Mouse (Mus musculus) midbrain, postnatal 0 days (tissue): Measurements from ENCODE around the gene Sel1l3. TPM values are rescaled to one million over a fixed set of nuclear protein-coding genes. Genes with fewer than 3 reads are reported as not detected.

Source experiments
- ATAC-seq: fragments of 200-750 bp; cut with Nextera tagmentation; 2 replicates; pipeline ENCODE4 v1.8.0; 2017; ENCODE audit warnings: moderate number of reproducible peaks, mild to moderate bottlenecking, moderate TSS enrichment, moderate library complexity; ENCODE audit not compliant: low FRiP score
- DNase-seq: peaks from one replicate; pipeline ENCODE4 v3.0.0-alpha.2; 2015; ENCODE audit warnings: low spot score
- H3K27ac ChIP-seq: fragments of 300-500 bp; sonication (generic); 2 replicates; pipeline ENCODE4 v1.5.1; 2014; ENCODE audit warnings: low read depth, mild to moderate bottlenecking, low read length, mixed read lengths
- H3K27me3 ChIP-seq: fragments of 300-500 bp; sonication (generic); 2 replicates; pipeline ENCODE4 v1.6.1; 2014; ENCODE audit warnings: low read length, control low read depth, mixed read lengths; ENCODE audit not compliant: insufficient read depth
- H3K36me3 ChIP-seq: fragments of 300-500 bp; sonication (generic); 2 replicates; pipeline ENCODE4 v1.6.1; 2014; ENCODE audit warnings: low read length, control low read depth, mixed read lengths; ENCODE audit not compliant: insufficient read depth
- H3K4me1 ChIP-seq: fragments of 300-500 bp; sonication (generic); 2 replicates; pipeline ENCODE4 v1.6.1; 2014; ENCODE audit warnings: mild to moderate bottlenecking, control low read depth, antibody characterized with exemption, low read length, mixed read lengths; ENCODE audit not compliant: insufficient read depth
- H3K4me2 ChIP-seq: fragments of 300-500 bp; sonication (generic); 2 replicates; pipeline ENCODE4 v1.6.1; 2014; ENCODE audit warnings: low read depth, mild to moderate bottlenecking, low read length, mixed read lengths; ENCODE audit not compliant: poor library complexity, severe bottlenecking
- H3K4me3 ChIP-seq: fragments of 300-500 bp; sonication (generic); 2 replicates; pipeline ENCODE4 v1.5.1; 2014; ENCODE audit warnings: low read depth, mild to moderate bottlenecking, low read length, moderate library complexity
- H3K9ac ChIP-seq: fragments of 300-500 bp; sonication (generic); replicated peaks from 2 replicates; pipeline ENCODE4 v1.6.1; 2014; ENCODE audit warnings: mild to moderate bottlenecking, low read length, moderate library complexity, mixed read lengths; ENCODE audit not compliant: poor library complexity, severe bottlenecking
- H3K9me3 ChIP-seq: fragments of 300-500 bp; sonication (generic); 2 replicates; pipeline ENCODE4 v1.6.1; 2016; ENCODE audit warnings: low read length, control low read depth
- CTCF ChIP-seq: IDR thresholded peaks from 2 replicates; pipeline ENCODE4 v1.5.1; 2016; ENCODE audit warnings: antibody characterized with exemption, mild to moderate bottlenecking
- WGBS: fragments of 180-500 bp; shearing (Covaris S2); extraction: QIAGEN DNeasy Blood & Tissue Kit; methylation state at CpG from one replicate; pipeline ENCODE4 v1.1.7; 2014; 5-methylcytosine and 5-hydroxymethylcytosine counted together
- polyA plus RNA-seq: library from polyadenylated mRNA; unstranded; fragments of >200 nt; fragmentation: Nextera tagmentation; extraction: Ambion mirVana; gene quantifications from 2 replicates; pipeline ENCODE4 v1.2.1, GENCODE M21; 2015
- total RNA-seq: library from RNA; depleted of rRNA; stranded (reverse); fragments of >200 nt; gene quantifications from 2 replicates; pipeline ENCODE4 v1.2.3, GENCODE M21; 2014

Sel1l3 gene
- total and polyA plus RNA-seq, 2 experiments from 2014 or later = 4.7 to 19.0 TPM

DNA sequence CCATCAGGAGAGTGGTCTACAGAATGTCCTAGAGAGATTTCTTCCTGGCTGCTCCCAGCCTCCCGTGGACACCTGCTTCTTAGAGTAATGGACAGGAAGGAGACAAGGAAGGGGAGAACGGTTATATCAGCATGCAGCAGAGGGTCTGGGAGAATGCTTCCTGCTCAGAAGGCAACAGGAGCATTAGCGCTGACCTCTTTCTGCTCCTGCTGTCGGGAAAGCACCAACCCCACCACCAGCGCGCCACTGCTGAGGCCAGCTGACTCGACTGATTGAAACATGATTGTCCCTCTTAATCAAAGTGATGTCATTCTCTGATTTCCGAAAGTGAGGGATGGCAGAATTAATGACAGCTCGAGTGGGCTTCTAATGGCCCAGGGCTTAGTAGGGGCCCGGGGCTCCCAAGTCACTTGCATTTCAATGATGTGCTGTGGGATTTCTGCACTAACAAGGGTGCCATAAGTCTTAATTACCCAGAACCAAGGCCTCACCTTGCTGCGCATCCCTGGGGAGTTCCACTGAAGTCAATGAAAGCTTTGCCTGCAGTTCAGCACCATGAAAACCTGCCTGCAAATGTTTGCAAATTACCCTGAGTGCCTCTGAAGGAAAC lies 26.2 kb upstream of the Sel1l3 start:
- no peak overlapping the region for H3K27ac ChIP-seq
- H3K27me3 ChIP-seq = no peaks in the 10 kb centered on the region
- H3K4me1 ChIP-seq = no peaks in the 10 kb centered on the region
- no peak overlapping the region for H3K9ac ChIP-seq
- DNase-seq (no peak), ATAC-seq (no peak)
- no peak overlapping the region for H3K4me3 ChIP-seq
- no peaks in the 10 kb centered on the region for H3K9me3 ChIP-seq
- WGBS = 43% methylated on average over 11 of the region's 11 CpGs
- no peak for TF ChIP-seq CTCF
- H3K36me3 ChIP-seq = no peaks in the 10 kb centered on the region
- no peak overlapping the region for H3K4me2 ChIP-seq

DNA sequence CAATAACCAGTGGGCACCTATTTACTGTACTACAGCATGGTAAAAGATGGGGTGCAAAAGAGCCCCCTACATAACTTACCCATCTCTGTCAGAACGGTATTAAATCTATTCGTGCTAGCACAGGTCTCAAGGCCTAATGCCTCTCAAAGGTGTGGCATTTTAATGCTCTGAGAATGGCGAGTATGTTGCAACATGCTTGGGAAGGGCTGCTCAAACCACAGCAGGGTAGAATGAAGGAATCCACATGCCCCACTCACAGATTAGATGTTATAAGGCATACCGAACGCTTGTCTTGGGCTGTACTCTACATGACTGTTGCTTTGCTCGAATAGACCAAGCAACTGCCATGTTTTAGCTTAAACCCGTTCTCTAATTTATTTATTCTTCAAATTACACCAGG lies 25.5 kb upstream of the Sel1l3 start:
- H3K27me3 ChIP-seq = no peaks in the 10 kb centered on the region
- DNase-seq (no peak), ATAC-seq (no peak)
- no peaks in the 10 kb centered on the region for H3K36me3 ChIP-seq
- no peaks in the 10 kb centered on the region for H3K9me3 ChIP-seq
- H3K4me1 ChIP-seq = no peaks in the 10 kb centered on the region
- no peak overlapping the region for H3K4me2 ChIP-seq
- H3K27ac ChIP-seq = no peak overlapping the region
- WGBS = 93% methylated on average over 7 of the region's 7 CpGs
- H3K4me3 ChIP-seq = no peak overlapping the region
- TF ChIP-seq CTCF = no peak
- H3K9ac ChIP-seq = no peak overlapping the region

DNA sequence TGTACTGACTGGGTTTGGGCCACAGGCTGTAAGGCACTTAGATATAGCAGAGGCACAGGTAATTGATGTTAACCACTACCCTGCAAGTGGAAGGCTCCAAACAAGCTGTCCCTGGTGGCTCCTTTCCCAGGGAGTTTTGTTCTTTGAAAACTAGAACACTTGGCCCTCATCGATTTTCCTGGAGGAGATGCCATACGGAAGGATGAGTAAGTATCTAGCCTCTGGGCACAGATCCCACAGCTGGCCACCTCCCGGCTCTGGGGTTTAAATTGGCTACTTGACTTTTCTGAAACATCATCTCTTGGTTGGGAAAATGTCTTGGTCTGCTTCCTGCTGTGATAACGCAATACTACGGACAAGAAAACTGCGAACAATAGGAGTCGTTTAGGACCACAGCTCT lies 25.0 kb upstream of the Sel1l3 start:
- Histone ChIP-seq H3K4me3 (no peak overlapping the region), H3K9ac (no peak overlapping the region), H3K4me1 (no peaks in the 10 kb centered on the region), H3K4me2 (no peak overlapping the region), H3K27ac (no peak overlapping the region), H3K9me3 (no peaks in the 10 kb centered on the region), H3K36me3 (no peaks in the 10 kb centered on the region), H3K27me3 (no peaks in the 10 kb centered on the region)
- ATAC-seq (no peak), DNase-seq (no peak)
- TF ChIP-seq CTCF = no peak
- 78% methylated on average over 7 of the region's 7 CpGs for WGBS

DNA sequence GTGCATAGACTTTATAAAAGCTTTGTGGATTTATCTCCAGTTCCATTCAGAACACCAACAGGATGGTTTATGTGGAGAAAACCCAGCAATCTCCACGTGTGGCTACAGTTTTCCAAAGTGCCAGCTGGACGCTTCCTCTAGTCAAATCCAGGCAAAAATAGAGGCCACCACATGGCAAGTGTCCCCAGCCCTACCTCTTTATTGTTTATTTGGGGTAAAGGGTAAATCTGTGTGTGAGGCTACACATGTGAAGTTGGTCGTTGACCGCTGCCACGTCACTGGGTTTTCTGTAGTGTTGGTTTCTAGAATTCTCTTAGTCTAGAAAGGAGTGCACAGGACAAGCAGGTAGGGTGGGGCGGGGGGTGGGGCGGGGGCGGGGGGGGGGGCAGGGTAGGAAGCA lies 23.0 kb upstream of the Sel1l3 start:
- no peak overlapping the region for H3K27ac ChIP-seq
- H3K9me3 ChIP-seq = no peaks in the 10 kb centered on the region
- no peaks in the 10 kb centered on the region for H3K27me3 ChIP-seq
- H3K36me3 ChIP-seq = no peaks in the 10 kb centered on the region
- H3K9ac ChIP-seq = no peak overlapping the region
- H3K4me3 ChIP-seq = no peak overlapping the region
- WGBS = 83% methylated on average over 7 of the region's 8 CpGs
- no peaks in the 10 kb centered on the region for H3K4me1 ChIP-seq
- no peak overlapping the region for H3K4me2 ChIP-seq
- no peak for TF ChIP-seq CTCF
- ATAC-seq (no peak), DNase-seq (no peak)

DNA sequence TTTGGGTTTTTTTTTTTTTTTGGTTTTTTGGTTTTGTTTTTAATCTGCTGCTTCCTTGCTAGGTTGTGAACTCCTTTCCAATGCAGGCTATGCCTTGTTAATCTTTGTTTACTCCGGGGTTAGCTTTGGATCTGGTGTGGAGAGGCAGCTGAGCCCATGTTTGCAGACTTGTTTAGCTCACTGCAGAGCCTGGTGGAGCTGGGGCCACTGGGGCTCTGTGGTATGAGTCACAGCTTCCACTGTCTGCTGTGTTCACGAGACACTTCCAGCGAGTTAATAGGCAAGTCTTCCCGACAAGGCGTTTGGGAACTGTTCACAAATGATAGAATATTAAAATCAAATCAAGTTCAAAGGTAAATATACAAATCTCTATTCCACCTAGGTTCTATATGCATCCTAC lies 22.4 kb upstream of the Sel1l3 start:
- Histone ChIP-seq H3K9ac (no peak overlapping the region), H3K4me2 (no peak overlapping the region), H3K4me1 (no peaks in the 10 kb centered on the region), H3K36me3 (no peaks in the 10 kb centered on the region), H3K27me3 (no peaks in the 10 kb centered on the region), H3K27ac (no peak overlapping the region), H3K4me3 (no peak overlapping the region), H3K9me3 (no peaks in the 10 kb centered on the region)
- no peak for ATAC-seq
- 46% methylated on average over 5 of the region's 5 CpGs for WGBS
- no peak for TF ChIP-seq CTCF
- no peak for DNase-seq

DNA sequence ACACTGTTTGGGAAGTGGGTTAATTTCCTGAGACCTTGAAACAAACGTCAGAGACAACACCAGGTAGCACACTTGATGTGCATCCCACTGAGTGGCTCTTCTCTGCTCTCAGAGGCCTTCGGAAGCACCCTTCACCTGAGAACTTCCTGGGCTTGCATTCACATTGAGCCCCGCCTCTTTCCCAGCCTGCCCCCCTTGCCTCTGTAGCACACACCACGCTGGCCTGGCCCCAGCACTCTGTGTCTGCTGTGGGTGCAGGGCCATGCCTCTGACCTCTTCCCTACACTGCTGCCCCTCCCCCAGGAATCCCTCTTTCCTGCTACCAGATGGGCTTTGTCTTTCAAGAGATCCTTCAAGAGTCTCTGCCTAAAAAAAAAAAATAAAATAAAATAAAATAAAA lies 21.8 kb upstream of the Sel1l3 start:
- Histone ChIP-seq H3K27ac (no peak overlapping the region), H3K4me3 (no peak overlapping the region), H3K36me3 (no peaks in the 10 kb centered on the region), H3K9me3 (no peaks in the 10 kb centered on the region), H3K9ac (no peak overlapping the region), H3K4me2 (no peak overlapping the region), H3K4me1 (no peaks in the 10 kb centered on the region), H3K27me3 (no peaks in the 10 kb centered on the region)
- DNase-seq (no peak), ATAC-seq (no peak)
- WGBS = 29% methylated on average over 4 of the region's 4 CpGs
- TF ChIP-seq CTCF = no peak
